11 mouse cellular contexts compared by ENCODE assay signal in genomic region chr16:59579237-59579636, GRCm38 (mm10).
"Had no signal": no experiment of that assay in that cellular context is flagged by ENCODE, and none has a peak within 500 bp of the region (broad histone marks: within the 10 kb centered on the region; RNA-seq: fewer than 3 reads in every experiment).

No protein-coding gene starts in this region.

- H3K27me3 ChIP-seq: limb, embryonic 13.5 days; midbrain, embryonic 12.5 days had no signal

- H3K36me3 ChIP-seq: midbrain, embryonic 12.5 days had no signal

- H3K9ac ChIP-seq: limb, embryonic 13.5 days; liver, embryonic 14.5 days; midbrain, embryonic 12.5 days had no signal

- H3K4me3 ChIP-seq: limb, embryonic 13.5 days; midbrain, embryonic 12.5 days had no signal

- H3K9me3 ChIP-seq: limb, embryonic 13.5 days; midbrain, embryonic 12.5 days had no signal

- H3K4me1 ChIP-seq: limb, embryonic 13.5 days; midbrain, embryonic 12.5 days had no signal

- DNase-seq: kidney, postnatal 4 days; left cerebral cortex, postnatal 4 days; lung, adult 18-20 months; right cerebral cortex, adult 18-20 months; right cerebral cortex, postnatal 25 days; thymus, adult 18-20 months; thymus, postnatal 14 days had no signal

- H3K4me2 ChIP-seq: limb, embryonic 13.5 days; midbrain, embryonic 12.5 days had no signal

- H3K27ac ChIP-seq: kidney, postnatal 0 days; limb, embryonic 13.5 days; liver, embryonic 14.5 days; midbrain, embryonic 12.5 days had no signal
